Mouse (Mus musculus): ENCODE measurements at regions not wholly inside any gene's neighbourhood (a gene's known extent, or its start where the extent isn't known, plus 50 kb on each side); places are given as distances from the start of the nearest gene placed in this dataset.

DNA sequence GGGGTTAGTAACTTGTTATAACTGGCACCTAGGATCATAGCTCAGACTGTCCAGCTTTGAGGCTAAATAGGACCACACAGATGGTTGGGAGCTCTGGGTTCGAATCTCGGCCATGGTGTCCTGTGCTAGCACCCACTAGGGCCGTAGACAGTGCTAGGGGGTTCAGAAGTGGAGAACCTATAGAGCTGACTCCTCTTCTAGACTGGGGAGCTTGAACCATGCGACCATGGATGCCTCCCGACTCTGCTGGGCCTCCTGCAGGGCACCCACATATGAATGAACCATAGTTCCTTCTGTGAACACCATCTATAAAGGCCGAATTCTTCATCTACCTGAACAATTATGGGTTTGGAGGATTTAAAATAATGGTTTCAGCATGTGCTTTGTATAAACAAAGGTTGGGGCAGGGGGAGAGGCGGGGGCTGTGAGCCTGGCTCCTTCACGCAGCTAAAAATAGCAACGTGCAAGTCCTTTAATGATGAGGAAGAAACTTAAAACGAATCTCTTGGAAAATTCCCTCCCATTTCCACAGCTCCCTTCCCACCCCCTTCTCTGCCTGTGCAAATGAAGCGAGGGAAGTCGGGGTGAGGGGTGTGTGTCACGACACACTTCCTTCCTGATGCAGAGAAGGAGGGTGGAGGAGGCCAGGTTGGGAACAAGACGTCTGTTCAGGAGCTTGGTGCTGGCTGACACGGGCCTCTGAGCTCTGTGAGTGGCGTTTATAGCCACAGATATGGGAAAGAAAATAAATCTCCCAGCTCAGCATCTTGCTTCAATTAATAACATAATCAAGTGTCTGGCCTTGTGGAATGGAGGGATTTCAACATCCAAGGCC, 71.6 kb downstream of the Syf2 start:
- WGBS = 31% methylated on average over 16 of the region's 16 CpGs
- H3K9ac ChIP-seq (ENCODE audit: low read length) = no peak overlapping the region
- no peaks in the 10 kb centered on the region for H3K9me3 ChIP-seq (replicated peaks; ENCODE audit: control insufficient read depth, low read length)
- peak overlapping the region; percentile 22 for H3K4me2 ChIP-seq (ENCODE audit: low read depth, low read length)
- peak; percentile 72 for ATAC-seq (replicated peaks; ENCODE audit: extremely low read depth, insufficient read depth, low FRiP score)
- no peaks in the 10 kb centered on the region for H3K27me3 ChIP-seq (ENCODE audit: control insufficient read depth, insufficient read depth, low read length)
- no peaks in the 10 kb centered on the region for H3K36me3 ChIP-seq (ENCODE audit: control insufficient read depth, insufficient read depth)
- H3K27ac ChIP-seq (ENCODE audit: low read length) = peak overlapping the region; percentile 51
- peaks cover 16% of the 10 kb centered on the region for H3K4me1 ChIP-seq (ENCODE audit: control insufficient read depth, insufficient read depth, low read length)
- H3K4me3 ChIP-seq (ENCODE audit: low read length) = no peak overlapping the region

- ATAC-seq (replicated peaks; ENCODE audit: extremely low read depth, insufficient read depth, low FRiP score) = no peak
- Histone ChIP-seq H3K4me3 (ENCODE audit: low read length) (no peak overlapping the region), H3K9ac (ENCODE audit: low read length) (no peak overlapping the region), H3K27ac (ENCODE audit: low read length) (no peak overlapping the region), H3K27me3 (ENCODE audit: control insufficient read depth, insufficient read depth, low read length) (no peaks in the 10 kb centered on the region), H3K4me1 (ENCODE audit: control insufficient read depth, insufficient read depth, low read length) (no peaks in the 10 kb centered on the region), H3K9me3 (replicated peaks; ENCODE audit: control insufficient read depth, low read length) (peaks cover 3% of the 10 kb centered on the region), H3K36me3 (ENCODE audit: control insufficient read depth, insufficient read depth) (no peaks in the 10 kb centered on the region), H3K4me2 (ENCODE audit: low read depth, low read length) (no peak overlapping the region)
- WGBS = 74% methylated on average over 6 of the region's 6 CpGs
These were observed 80.7 kb downstream of the Syf2 start for GRCm38 (mm10) chr4:135011365-135011764.

- ATAC-seq (replicated peaks; ENCODE audit: extremely low read depth, insufficient read depth, low FRiP score) = no peak
- 77% methylated on average over 4 of the region's 4 CpGs for WGBS
These were observed 82.2 kb downstream of the Syf2 start for GRCm38 (mm10) chr4:135012945-135013344.

GRCm38 (mm10) chr4:135013932-135014331, 83.2 kb downstream of the Syf2 start:
- 50% methylated on average over 2 of the region's 2 CpGs for WGBS
- no peaks in the 10 kb centered on the region for H3K4me1 ChIP-seq (ENCODE audit: control insufficient read depth, insufficient read depth, low read length)
- H3K4me3 ChIP-seq (ENCODE audit: low read length) = no peak overlapping the region
- no peak overlapping the region for H3K9ac ChIP-seq (ENCODE audit: low read length)
- H3K36me3 ChIP-seq (ENCODE audit: control insufficient read depth, insufficient read depth) = no peaks in the 10 kb centered on the region
- H3K9me3 ChIP-seq (replicated peaks; ENCODE audit: control insufficient read depth, low read length) = peaks cover 3% of the 10 kb centered on the region
- no peaks in the 10 kb centered on the region for H3K27me3 ChIP-seq (ENCODE audit: control insufficient read depth, insufficient read depth, low read length)
- ATAC-seq (replicated peaks; ENCODE audit: extremely low read depth, insufficient read depth, low FRiP score) = no peak
- no peak overlapping the region for H3K4me2 ChIP-seq (ENCODE audit: low read depth, low read length)
- no peak overlapping the region for H3K27ac ChIP-seq (ENCODE audit: low read length)

More at GRCm38 (mm10) chr4:135012945-135013344, 82.2 kb downstream of the Syf2 start:
- Histone ChIP-seq H3K9me3 (replicated peaks; ENCODE audit: control insufficient read depth, low read length) (peaks cover 3% of the 10 kb centered on the region), H3K4me3 (ENCODE audit: low read length) (no peak overlapping the region), H3K27ac (ENCODE audit: low read length) (no peak overlapping the region), H3K9ac (ENCODE audit: low read length) (no peak overlapping the region), H3K4me1 (ENCODE audit: control insufficient read depth, insufficient read depth, low read length) (no peaks in the 10 kb centered on the region), H3K27me3 (ENCODE audit: control insufficient read depth, insufficient read depth, low read length) (no peaks in the 10 kb centered on the region), H3K36me3 (ENCODE audit: control insufficient read depth, insufficient read depth) (no peaks in the 10 kb centered on the region), H3K4me2 (ENCODE audit: low read depth, low read length) (no peak overlapping the region)

GRCm38 (mm10) chr4:135018018-135018417, 87.3 kb downstream of the Syf2 start:
- no peaks in the 10 kb centered on the region for H3K36me3 ChIP-seq (ENCODE audit: control insufficient read depth, insufficient read depth)
- no peak overlapping the region for H3K27ac ChIP-seq (ENCODE audit: low read length)
- H3K9ac ChIP-seq (ENCODE audit: low read length) = no peak overlapping the region
- ATAC-seq (replicated peaks; ENCODE audit: extremely low read depth, insufficient read depth, low FRiP score) = no peak
- H3K4me3 ChIP-seq (ENCODE audit: low read length) = no peak overlapping the region
- 18% methylated on average over 8 of the region's 8 CpGs for WGBS
- no peak overlapping the region for H3K4me2 ChIP-seq (ENCODE audit: low read depth, low read length)
- peaks cover 3% of the 10 kb centered on the region for H3K9me3 ChIP-seq (replicated peaks; ENCODE audit: control insufficient read depth, low read length)
- H3K27me3 ChIP-seq (ENCODE audit: control insufficient read depth, insufficient read depth, low read length) = no peaks in the 10 kb centered on the region
- H3K4me1 ChIP-seq (ENCODE audit: control insufficient read depth, insufficient read depth, low read length) = no peaks in the 10 kb centered on the region

DNA sequence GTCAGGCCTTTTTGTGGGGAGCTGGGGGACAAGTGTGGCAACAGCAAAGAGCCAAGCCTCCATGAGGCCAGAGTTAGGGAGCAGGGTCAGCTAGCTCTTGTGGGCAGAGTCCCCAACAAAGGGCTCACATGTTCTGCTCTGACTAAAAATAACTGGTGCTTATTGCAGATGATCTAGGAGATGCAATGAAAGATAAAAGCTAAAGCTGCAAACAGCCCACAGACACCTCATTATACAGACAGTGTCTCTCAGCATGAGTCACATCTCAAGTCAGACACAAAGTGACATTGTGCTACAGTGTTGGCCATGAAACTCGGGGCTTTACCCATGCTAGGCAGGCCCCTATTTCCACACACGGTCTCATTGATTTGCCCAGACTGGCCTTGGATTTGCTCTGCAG, 88.4 kb downstream of the Syf2 start:
- no peak overlapping the region for H3K4me3 ChIP-seq (ENCODE audit: low read length)
- H3K9ac ChIP-seq (ENCODE audit: low read length) = no peak overlapping the region
- no peak overlapping the region for H3K27ac ChIP-seq (ENCODE audit: low read length)
- no peaks in the 10 kb centered on the region for H3K36me3 ChIP-seq (ENCODE audit: control insufficient read depth, insufficient read depth)
- H3K4me1 ChIP-seq (ENCODE audit: control insufficient read depth, insufficient read depth, low read length) = no peaks in the 10 kb centered on the region
- no peak overlapping the region for H3K4me2 ChIP-seq (ENCODE audit: low read depth, low read length)
- WGBS = 49% methylated on average over 2 of the region's 2 CpGs
- ATAC-seq (replicated peaks; ENCODE audit: extremely low read depth, insufficient read depth, low FRiP score) = no peak
- H3K9me3 ChIP-seq (replicated peaks; ENCODE audit: control insufficient read depth, low read length) = peaks cover 3% of the 10 kb centered on the region; the same call in 1 of the 2 replicates
- H3K27me3 ChIP-seq (ENCODE audit: control insufficient read depth, insufficient read depth, low read length) = no peaks in the 10 kb centered on the region

- Histone ChIP-seq H3K27me3 (ENCODE audit: control insufficient read depth, insufficient read depth, low read length) (no peaks in the 10 kb centered on the region), H3K9me3 (replicated peaks; ENCODE audit: control insufficient read depth, low read length) (peaks cover 3% of the 10 kb centered on the region; the same call in 1 of the 2 replicates), H3K4me2 (ENCODE audit: low read depth, low read length) (no peak overlapping the region), H3K9ac (ENCODE audit: low read length) (no peak overlapping the region), H3K27ac (ENCODE audit: low read length) (no peak overlapping the region), H3K4me3 (ENCODE audit: low read length) (no peak overlapping the region), H3K36me3 (ENCODE audit: control insufficient read depth, insufficient read depth) (no peaks in the 10 kb centered on the region), H3K4me1 (ENCODE audit: control insufficient read depth, insufficient read depth, low read length) (no peaks in the 10 kb centered on the region)
- 71% methylated on average over 8 of the region's 8 CpGs for WGBS
- ATAC-seq (replicated peaks; ENCODE audit: extremely low read depth, insufficient read depth, low FRiP score) = no peak
These were observed 89.7 kb downstream of the Syf2 start for GRCm38 (mm10) chr4:135020262-135020991.

GRCm38 (mm10) chr4:135023200-135023599, 92.5 kb downstream of the Syf2 start:
- H3K9ac ChIP-seq (ENCODE audit: low read length) = no peak overlapping the region
- H3K9me3 ChIP-seq (replicated peaks; ENCODE audit: control insufficient read depth, low read length) = peaks cover 3% of the 10 kb centered on the region; the same call in 1 of the 2 replicates
- no peaks in the 10 kb centered on the region for H3K4me1 ChIP-seq (ENCODE audit: control insufficient read depth, insufficient read depth, low read length)
- no peak overlapping the region for H3K27ac ChIP-seq (ENCODE audit: low read length)
- no peaks in the 10 kb centered on the region for H3K36me3 ChIP-seq (ENCODE audit: control insufficient read depth, insufficient read depth)
- WGBS = 93% methylated on average over 5 of the region's 5 CpGs
- H3K4me2 ChIP-seq (ENCODE audit: low read depth, low read length) = no peak overlapping the region
- no peak for ATAC-seq (replicated peaks; ENCODE audit: extremely low read depth, insufficient read depth, low FRiP score)
- no peaks in the 10 kb centered on the region for H3K27me3 ChIP-seq (ENCODE audit: control insufficient read depth, insufficient read depth, low read length)
- H3K4me3 ChIP-seq (ENCODE audit: low read length) = no peak overlapping the region

DNA sequence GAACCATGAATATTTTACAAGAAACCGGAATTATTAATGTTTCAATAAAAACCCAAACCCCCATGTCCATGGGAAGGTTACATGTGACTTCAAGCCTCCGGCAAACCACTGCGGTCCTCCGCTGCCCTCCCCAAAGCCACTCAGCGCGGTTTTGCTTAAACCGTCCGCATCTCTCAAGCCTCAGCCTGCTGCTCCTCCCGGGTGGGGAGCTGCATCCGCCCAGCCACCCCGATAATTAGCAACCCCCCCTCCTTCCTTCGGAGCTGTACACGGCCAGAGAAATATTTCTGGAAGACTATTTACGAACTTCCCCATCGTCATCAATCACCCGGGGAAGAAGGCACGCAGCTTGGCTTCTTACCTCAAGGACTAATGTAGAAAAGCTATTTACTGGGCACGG, 94.7 kb upstream of the Runx3 start:
- ATAC-seq (replicated peaks; ENCODE audit: extremely low read depth, insufficient read depth, low FRiP score) = no peak
- H3K27me3 ChIP-seq (ENCODE audit: control insufficient read depth, insufficient read depth, low read length) = no peaks in the 10 kb centered on the region
- H3K4me1 ChIP-seq (ENCODE audit: control insufficient read depth, insufficient read depth, low read length) = no peaks in the 10 kb centered on the region
- peaks cover 3% of the 10 kb centered on the region; the same call in 1 of the 2 replicates for H3K9me3 ChIP-seq (replicated peaks; ENCODE audit: control insufficient read depth, low read length)
- no peak overlapping the region for H3K27ac ChIP-seq (ENCODE audit: low read length)
- no peak overlapping the region for H3K9ac ChIP-seq (ENCODE audit: low read length)
- no peak overlapping the region for H3K4me2 ChIP-seq (ENCODE audit: low read depth, low read length)
- no peaks in the 10 kb centered on the region for H3K36me3 ChIP-seq (ENCODE audit: control insufficient read depth, insufficient read depth)
- no peak overlapping the region for H3K4me3 ChIP-seq (ENCODE audit: low read length)
- 66% methylated on average over 18 of the region's 18 CpGs for WGBS

Data from heart, embryonic 16.5 days (tissue).